Mouse (Mus musculus) forebrain, embryonic 10.5 days (tissue): ENCODE results near the gene Sdhb. TPM values are rescaled to one million over a fixed set of nuclear protein-coding genes. Genes with fewer than 3 reads are reported as not detected.

ENCODE experiments used
- DNase-seq: peaks from one replicate; pipeline ENCODE4 v3.0.0-alpha.2; 2017; ENCODE audit warnings: low spot score; ENCODE audit errors: extremely low spot score
- H3K27ac ChIP-seq: fragments of 300-500 bp; sonication (generic); 2 replicates; pipeline ENCODE4 v1.5.1; 2016; ENCODE audit warnings: mild to moderate bottlenecking
- H3K27me3 ChIP-seq: fragments of 300-500 bp; sonication (generic); 2 replicates; pipeline ENCODE4 v1.6.1; 2016; ENCODE audit warnings: mild to moderate bottlenecking; ENCODE audit not compliant: poor library complexity, severe bottlenecking
- H3K36me3 ChIP-seq: fragments of 300-500 bp; sonication (generic); replicated peaks from 2 replicates; pipeline ENCODE4 v1.6.1; 2016; ENCODE audit warnings: mild to moderate bottlenecking, moderate library complexity
- H3K4me1 ChIP-seq: fragments of 300-500 bp; sonication (generic); 2 replicates; pipeline ENCODE4 v1.6.1; 2016
- H3K4me3 ChIP-seq: fragments of 300-500 bp; sonication (generic); 2 replicates; pipeline ENCODE4 v1.5.1; 2016; ENCODE audit warnings: mild to moderate bottlenecking, moderate library complexity
- H3K9me3 ChIP-seq: fragments of 300-500 bp; sonication (generic); 2 replicates; pipeline ENCODE4 v1.6.1; 2016; ENCODE audit warnings: mild to moderate bottlenecking, moderate library complexity
- WGBS: fragments of 180-500 bp; shearing (Covaris S2); methylation state at CpG from one replicate; pipeline ENCODE4 v1.1.7; 2016; 5-methylcytosine and 5-hydroxymethylcytosine counted together
- polyA plus RNA-seq: library from polyadenylated mRNA; unstranded; fragments of >200 nt; fragmentation: Nextera tagmentation; extraction: Ambion mirVana; gene quantifications from 2 replicates; pipeline ENCODE4 v1.2.1, GENCODE M21; 2016

Sdhb gene
- polyA plus RNA-seq, 1 experiment from 2014 or later = 411 TPM

GRCm38 (mm10) chr4:140930900-140931470, 30.0 kb upstream of the Sdhb start:
- 85% methylated on average over 10 of the region's 10 CpGs for WGBS
- no peak for DNase-seq
- Histone ChIP-seq H3K4me3 (no peak overlapping the region), H3K27me3 (no peaks in the 10 kb centered on the region), H3K36me3 (no peaks in the 10 kb centered on the region), H3K9me3 (no peaks in the 10 kb centered on the region), H3K27ac (no peak overlapping the region), H3K4me1 (peaks cover 17% of the 10 kb centered on the region)

- 76% methylated on average over 9 of the region's 9 CpGs for WGBS
- H3K36me3 ChIP-seq = no peaks in the 10 kb centered on the region
- H3K4me1 ChIP-seq = peaks cover 5% of the 10 kb centered on the region
- peaks cover 13% of the 10 kb centered on the region for H3K9me3 ChIP-seq
- peak overlapping the region; percentile 44; the same call in 1 of the 2 replicates for H3K27ac ChIP-seq
- no peak for DNase-seq
- H3K4me3 ChIP-seq = no peak overlapping the region
- H3K27me3 ChIP-seq = no peaks in the 10 kb centered on the region
These were observed 25.4 kb upstream of the Sdhb start for GRCm38 (mm10) chr4:140935643-140936042.

- Histone ChIP-seq H3K27me3 (no peaks in the 10 kb centered on the region), H3K36me3 (no peaks in the 10 kb centered on the region), H3K4me3 (no peak overlapping the region), H3K9me3 (peaks cover 10% of the 10 kb centered on the region), H3K27ac (no peak overlapping the region), H3K4me1 (peaks cover 2% of the 10 kb centered on the region; the same call in 1 of the 2 replicates)
- whole genome bisulfite sequencing = 89% methylated on average over 12 of the region's 12 CpGs
- no peak for DNase-seq
These were observed 16.6 kb upstream of the Sdhb start for GRCm38 (mm10) chr4:140944356-140944755.

- Histone ChIP-seq H3K27ac (no peak overlapping the region), H3K9me3 (peaks cover 10% of the 10 kb centered on the region), H3K4me1 (peaks cover 2% of the 10 kb centered on the region; the same call in 1 of the 2 replicates), H3K27me3 (no peaks in the 10 kb centered on the region), H3K36me3 (no peaks in the 10 kb centered on the region), H3K4me3 (no peak overlapping the region)
- no peak for DNase-seq
- WGBS = 91% methylated on average over 5 of the region's 5 CpGs
These were observed 16.0 kb upstream of the Sdhb start for GRCm38 (mm10) chr4:140944961-140945442.

DNA sequence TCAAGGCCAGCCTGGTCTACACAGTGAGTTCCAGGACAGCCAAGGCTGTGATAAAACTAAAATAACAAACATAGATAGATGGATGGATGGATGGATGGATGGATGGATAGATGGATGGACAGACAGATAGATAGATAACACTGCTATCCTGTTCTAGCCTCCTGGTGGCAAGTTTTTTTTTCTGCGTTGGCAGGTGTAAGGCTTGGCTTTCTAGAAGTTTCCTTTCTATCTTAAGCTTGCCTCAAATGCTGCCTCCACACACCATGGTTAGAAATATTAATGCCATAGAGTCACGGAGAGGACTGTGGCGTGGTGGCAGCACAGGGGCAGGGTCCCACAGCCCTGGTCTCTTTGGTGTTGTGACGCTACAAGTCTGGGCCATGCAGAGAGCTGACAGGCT, 15.4 kb upstream of the Sdhb start:
- peaks cover 2% of the 10 kb centered on the region; the same call in 1 of the 2 replicates for H3K4me1 ChIP-seq
- no peaks in the 10 kb centered on the region for H3K36me3 ChIP-seq
- H3K27ac ChIP-seq = no peak overlapping the region
- WGBS = 92% methylated on average over 4 of the region's 4 CpGs
- no peak overlapping the region for H3K4me3 ChIP-seq
- DNase-seq = no peak
- peaks cover 10% of the 10 kb centered on the region for H3K9me3 ChIP-seq
- H3K27me3 ChIP-seq = no peaks in the 10 kb centered on the region

DNA sequence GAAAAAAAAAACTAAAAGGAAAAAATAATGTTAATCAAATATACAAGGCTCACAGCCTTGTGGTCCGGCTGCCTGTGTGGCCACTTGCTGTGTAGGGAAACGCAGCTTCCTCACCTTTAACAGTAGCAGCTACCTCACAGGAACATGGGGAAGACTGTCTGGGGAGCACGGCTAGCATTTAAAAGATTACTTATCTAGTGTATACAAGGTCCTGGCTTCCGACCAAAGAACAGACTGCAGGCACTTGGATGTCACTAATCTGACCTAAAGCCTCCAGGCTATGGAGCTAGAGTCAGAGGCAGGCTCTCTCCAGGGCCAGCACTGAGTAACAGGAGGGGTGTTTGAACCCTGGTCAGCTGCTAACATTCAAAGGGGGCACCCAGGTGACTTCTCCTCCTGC, 15.0 kb upstream of the Sdhb start:
- Histone ChIP-seq H3K36me3 (no peaks in the 10 kb centered on the region), H3K9me3 (peaks cover 10% of the 10 kb centered on the region), H3K4me3 (no peak overlapping the region), H3K27me3 (no peaks in the 10 kb centered on the region), H3K4me1 (peaks cover 2% of the 10 kb centered on the region; the same call in 1 of the 2 replicates), H3K27ac (no peak overlapping the region)
- no peak for DNase-seq
- 84% methylated on average over 4 of the region's 4 CpGs for WGBS

DNA sequence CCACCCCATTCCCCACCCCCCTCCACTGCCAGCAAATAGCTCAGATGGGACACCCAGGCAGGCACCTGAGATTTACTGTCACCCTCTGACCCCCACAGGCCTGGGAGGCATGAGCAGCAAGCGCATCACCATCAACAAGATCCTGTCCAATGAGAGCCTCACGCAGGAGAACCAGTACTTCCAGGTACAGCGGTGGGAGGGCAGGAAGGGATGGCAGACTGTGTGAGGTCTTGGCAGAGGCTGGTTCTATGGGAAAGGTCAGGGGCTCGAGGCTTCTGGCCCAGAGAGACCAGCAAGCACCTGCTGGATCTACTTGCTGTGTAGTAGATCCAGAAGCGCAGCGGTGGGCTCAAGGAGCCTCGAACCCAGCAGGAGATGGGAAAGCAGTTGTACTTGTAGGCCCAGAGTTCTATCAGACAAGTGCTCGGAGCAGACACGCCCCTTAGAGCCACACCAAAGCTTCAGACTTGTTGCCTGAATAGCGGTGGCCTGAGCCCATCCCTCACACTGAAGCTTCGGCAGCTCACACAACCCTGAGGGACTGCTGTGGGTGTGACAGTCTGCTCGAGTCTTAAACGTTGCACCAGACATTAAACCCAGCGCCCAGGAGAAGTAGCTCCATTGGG, 14.3 kb upstream of the Sdhb start:
- WGBS = 84% methylated on average over 14 of the region's 14 CpGs
- no peaks in the 10 kb centered on the region for H3K27me3 ChIP-seq
- H3K4me3 ChIP-seq = no peak overlapping the region
- H3K27ac ChIP-seq = no peak overlapping the region
- H3K9me3 ChIP-seq = peaks cover 10% of the 10 kb centered on the region
- no peaks in the 10 kb centered on the region for H3K36me3 ChIP-seq
- DNase-seq = no peak
- H3K4me1 ChIP-seq = peaks cover 2% of the 10 kb centered on the region; the same call in 1 of the 2 replicates

- H3K4me3 ChIP-seq = no peak overlapping the region
- peaks cover 2% of the 10 kb centered on the region; the same call in 1 of the 2 replicates for H3K4me1 ChIP-seq
- H3K27ac ChIP-seq = no peak overlapping the region
- H3K27me3 ChIP-seq = no peaks in the 10 kb centered on the region
- no peaks in the 10 kb centered on the region for H3K36me3 ChIP-seq
- peaks cover 10% of the 10 kb centered on the region for H3K9me3 ChIP-seq
- DNase-seq = no peak
- 86% methylated on average over 12 of the region's 12 CpGs for WGBS
These were observed 13.2 kb upstream of the Sdhb start for GRCm38 (mm10) chr4:140947487-140948440.

- peaks cover 10% of the 10 kb centered on the region for H3K9me3 ChIP-seq
- H3K4me3 ChIP-seq = no peak overlapping the region
- no peak for DNase-seq
- peaks cover 2% of the 10 kb centered on the region; the same call in 1 of the 2 replicates for H3K4me1 ChIP-seq
- H3K36me3 ChIP-seq = no peaks in the 10 kb centered on the region
- WGBS = 91% methylated on average over 6 of the region's 6 CpGs
- no peak overlapping the region for H3K27ac ChIP-seq
- H3K27me3 ChIP-seq = no peaks in the 10 kb centered on the region
These were observed 12.5 kb upstream of the Sdhb start for GRCm38 (mm10) chr4:140948481-140948880.

- peaks cover 2% of the 10 kb centered on the region; the same call in 1 of the 2 replicates for H3K4me1 ChIP-seq
- 79% methylated on average over 8 of the region's 8 CpGs for WGBS
These were observed 12.0 kb upstream of the Sdhb start for GRCm38 (mm10) chr4:140949052-140949451.

GRCm38 (mm10) chr4:140949616-140950015, 11.4 kb upstream of the Sdhb start:
- H3K36me3 ChIP-seq = no peaks in the 10 kb centered on the region
- no peak overlapping the region for H3K4me3 ChIP-seq
- H3K4me1 ChIP-seq = peaks cover 2% of the 10 kb centered on the region; the same call in 1 of the 2 replicates
- no peaks in the 10 kb centered on the region for H3K27me3 ChIP-seq
- H3K27ac ChIP-seq = no peak overlapping the region
- H3K9me3 ChIP-seq = peaks cover 1% of the 10 kb centered on the region; the same call in 1 of the 2 replicates
- 91% methylated on average over 16 of the region's 16 CpGs for WGBS
- no peak for DNase-seq

More at GRCm38 (mm10) chr4:140949052-140949451, 12.0 kb upstream of the Sdhb start:
- Histone ChIP-seq H3K27me3 (no peaks in the 10 kb centered on the region), H3K36me3 (no peaks in the 10 kb centered on the region), H3K4me3 (no peak overlapping the region), H3K9me3 (peaks cover 7% of the 10 kb centered on the region), H3K27ac (no peak overlapping the region)
- no peak for DNase-seq

DNA sequence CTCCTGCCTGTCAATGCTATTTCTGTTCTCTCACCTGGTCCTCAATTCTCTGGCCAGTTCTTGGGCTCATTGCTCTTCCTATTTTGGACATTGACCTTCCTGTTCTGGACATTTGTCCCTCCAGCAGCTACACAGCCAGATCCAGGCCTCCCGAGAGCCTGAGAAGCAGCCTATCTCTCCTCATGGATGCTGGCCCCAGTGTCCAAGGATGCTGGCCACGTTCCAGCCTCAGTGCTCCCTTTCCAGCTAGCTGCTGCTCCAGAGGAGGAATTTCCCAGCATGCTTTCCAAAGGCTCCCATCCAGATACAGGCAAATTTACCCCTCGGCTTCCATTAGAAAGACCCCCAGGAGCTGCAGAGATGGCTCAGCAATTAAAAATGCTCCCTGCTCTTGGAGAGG, 10.4 kb upstream of the Sdhb start:
- WGBS = 91% methylated on average over 3 of the region's 3 CpGs
- H3K27me3 ChIP-seq = no peaks in the 10 kb centered on the region

More for the DNA sequence above, 10.4 kb upstream of the Sdhb start:
- no peak overlapping the region for H3K27ac ChIP-seq
- H3K9me3 ChIP-seq = no peaks in the 10 kb centered on the region
- DNase-seq = no peak
- H3K4me3 ChIP-seq = no peak overlapping the region
- H3K36me3 ChIP-seq = no peaks in the 10 kb centered on the region
- H3K4me1 ChIP-seq = peaks cover 2% of the 10 kb centered on the region; the same call in 1 of the 2 replicates
